Mouse (Mus musculus) cortical plate, adult 2 months (tissue): ENCODE data around the gene Mkrn3.

Experiments
- CTCF ChIP-seq: fragments of 200-500 bp; IDR thresholded peaks from 2 replicates; pipeline ENCODE4 v1.5.1; 2011; ENCODE audit warnings: mild to moderate bottlenecking, control low read depth, low read length; ENCODE audit not compliant: insufficient read depth; ENCODE audit errors: extremely low read depth
- POLR2A ChIP-seq: fragments of 200-500 bp; IDR thresholded peaks from 2 replicates; pipeline ENCODE4 v1.6.1; 2011; ENCODE audit warnings: mild to moderate bottlenecking, low read length, control low read depth; ENCODE audit not compliant: insufficient read depth; ENCODE audit errors: extremely low read depth

DNA sequence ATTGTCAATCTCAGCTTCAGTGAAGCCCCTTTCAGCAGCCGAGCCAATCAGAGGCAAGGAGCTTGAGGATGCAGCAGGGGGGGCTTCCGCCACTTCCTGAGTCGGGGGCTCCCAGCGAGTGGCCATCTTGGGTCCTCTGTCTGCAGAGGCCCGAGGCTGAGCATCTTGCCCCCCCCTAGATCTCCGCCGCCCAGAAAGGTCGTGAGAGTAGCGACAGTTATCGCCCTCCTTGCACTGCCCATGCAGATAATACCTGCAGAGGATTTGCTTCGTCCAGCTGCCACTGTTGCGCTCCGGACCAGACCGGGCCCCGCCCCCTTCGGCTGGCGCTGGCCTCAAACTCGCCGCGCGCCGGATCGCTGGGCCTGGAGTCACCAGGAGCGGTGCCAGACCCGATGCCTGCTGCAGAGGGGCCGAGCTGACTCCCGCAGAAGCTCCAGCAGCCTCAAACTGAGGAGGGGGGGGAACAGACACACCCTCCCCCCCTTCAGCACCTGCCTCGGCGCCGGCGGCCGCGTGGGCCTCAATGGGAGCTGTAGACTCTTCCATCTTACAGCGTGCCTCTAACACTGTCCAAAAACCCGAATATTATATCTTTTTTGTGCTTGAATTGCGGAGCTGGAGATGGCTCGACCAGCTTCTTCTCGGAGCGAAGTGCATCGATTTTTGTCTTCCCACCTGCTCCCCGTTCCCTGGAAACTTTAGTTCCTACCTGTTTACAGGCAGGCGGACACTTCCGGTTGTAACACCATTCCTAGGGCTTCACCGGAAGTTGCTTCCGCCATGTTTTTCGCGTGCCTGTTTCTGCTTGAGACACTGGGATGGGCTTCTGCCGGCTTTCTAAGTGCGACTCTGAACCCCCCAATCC is at the start of gene Mkrn3:
- TF ChIP-seq CTCF, result no peak
- no peak for TF ChIP-seq POLR2A
